Comparison of ENCODE assay signal across 16 mouse cellular contexts in the genomic region with DNA sequence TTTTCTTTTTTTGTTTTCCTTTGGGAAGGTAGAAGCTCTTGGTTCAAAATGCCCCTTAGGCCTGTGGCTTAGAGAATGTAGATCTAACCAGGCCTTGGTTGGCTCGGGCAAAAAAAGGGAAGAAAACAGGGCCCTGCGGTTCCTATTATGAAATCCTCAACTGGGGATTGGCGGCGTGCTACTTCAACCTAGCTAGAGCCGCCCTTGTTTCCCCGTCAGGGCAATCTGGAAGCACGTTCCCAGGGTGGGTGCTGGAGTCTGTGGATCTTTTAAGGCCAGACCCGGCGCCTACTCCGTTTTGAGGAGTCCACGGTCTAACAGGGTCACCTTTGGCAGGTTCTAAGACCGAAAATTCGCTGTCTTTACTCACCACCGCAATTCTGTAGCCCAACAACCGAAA. TPM values are rescaled to one million over a fixed set of nuclear protein-coding genes. Genes with fewer than 3 reads are reported as not detected.
DNase-seq lines count a peak whose midpoint lies in the region; ATAC-seq and TF ChIP-seq lines count a peak whose summit lies in the region.
"Had no signal": no experiment of that assay in that cellular context is flagged by ENCODE, and none has a peak within 500 bp of the region (broad histone marks: within the 10 kb centered on the region; RNA-seq: fewer than 3 reads in every experiment).

No protein-coding gene starts in this region.

- peak; percentile 53 for DNase-seq in hindbrain, embryonic 10.5 days (ENCODE audit: low spot score)
- peak; percentile 62 for DNase-seq in neural tube, embryonic 10.5 days (ENCODE audit: extremely low spot score, low spot score)
- no peak for DNase-seq in cerebellum, postnatal 4 days (ENCODE audit: low spot score in 2 of 2)
- no peak for DNase-seq in gastrocnemius, adult 2 months
- DNase-seq in thymus, adult 18-20 months: no peak
- DNase-seq: adrenal gland, postnatal 10 days; cerebellum, postnatal 14 days; heart, postnatal 36 days; lung, postnatal 36 days; right cerebral cortex, postnatal 14 days had no signal

- no peak overlapping the region for H3K4me2 ChIP-seq in hindbrain, embryonic 12.5 days (replicated peaks)
- no peak overlapping the region for H3K4me2 ChIP-seq in neural tube, embryonic 15.5 days
- H3K4me2 ChIP-seq in limb, embryonic 12.5 days: peak overlapping the region; percentile 18; the same call in 1 of the 2 replicates

- H3K27me3 ChIP-seq in hindbrain, embryonic 10.5 days (ENCODE audit: insufficient read depth, poor library complexity, severe bottlenecking): peaks cover 100% of the 10 kb centered on the region
- peaks cover 95% of the 10 kb centered on the region for H3K27me3 ChIP-seq in hindbrain, embryonic 12.5 days
- H3K27me3 ChIP-seq in neural tube, embryonic 15.5 days (replicated peaks): peaks cover 86% of the 10 kb centered on the region
- H3K27me3 ChIP-seq in limb, embryonic 12.5 days: peaks cover 98% of the 10 kb centered on the region

- intact Hi-C loops in gastrocnemius, adult 2 months (cut with DNase I): no loop called here

- H3K9me3 ChIP-seq in hindbrain, embryonic 10.5 days: no peaks in the 10 kb centered on the region
- H3K9me3 ChIP-seq in hindbrain, embryonic 12.5 days (replicated peaks): no peaks in the 10 kb centered on the region
- no peaks in the 10 kb centered on the region for H3K9me3 ChIP-seq in neural tube, embryonic 15.5 days (replicated peaks)
- no peaks in the 10 kb centered on the region for H3K9me3 ChIP-seq in limb, embryonic 12.5 days

- no peak for ATAC-seq in hindbrain, embryonic 12.5 days (ENCODE audit: low FRiP score)
- no peak for ATAC-seq in neural tube, embryonic 15.5 days (ENCODE audit: low FRiP score)
- ATAC-seq in limb, embryonic 12.5 days (ENCODE audit: insufficient number of reproducible peaks, insufficient read depth, low FRiP score, low TSS enrichment, low read depth): no peak
- ATAC-seq: inflammation-experienced regulatory T-cells, adult 6 months had no signal

- H3K4me3 ChIP-seq in hindbrain, embryonic 10.5 days: no peak overlapping the region
- no peak overlapping the region for H3K4me3 ChIP-seq in hindbrain, embryonic 12.5 days
- no peak overlapping the region for H3K4me3 ChIP-seq in neural tube, embryonic 15.5 days (replicated peaks)
- H3K4me3 ChIP-seq in limb, embryonic 12.5 days (replicated peaks): peak overlapping the region; percentile 28
- H3K4me3 ChIP-seq in gastrocnemius, adult 2 months: no peak overlapping the region
- H3K4me3 ChIP-seq: layer of hippocampus, adult 2 months had no signal

- peaks cover 36% of the 10 kb centered on the region for H3K4me1 ChIP-seq in hindbrain, embryonic 10.5 days (replicated peaks)
- H3K4me1 ChIP-seq in hindbrain, embryonic 12.5 days: peaks cover 20% of the 10 kb centered on the region
- peaks cover 41% of the 10 kb centered on the region for H3K4me1 ChIP-seq in neural tube, embryonic 15.5 days
- peaks cover 32% of the 10 kb centered on the region for H3K4me1 ChIP-seq in limb, embryonic 12.5 days (replicated peaks)

- H3K27ac ChIP-seq in hindbrain, embryonic 10.5 days: no peak overlapping the region
- no peak overlapping the region for H3K27ac ChIP-seq in hindbrain, embryonic 12.5 days
- H3K27ac ChIP-seq in neural tube, embryonic 15.5 days (replicated peaks): no peak overlapping the region
- H3K27ac ChIP-seq in limb, embryonic 12.5 days: peak overlapping the region; percentile 45; the same call in 1 of the 2 replicates
- no peak overlapping the region for H3K27ac ChIP-seq in gastrocnemius, adult 2 months
- H3K27ac ChIP-seq: layer of hippocampus, adult 2 months had no signal

- no peak overlapping the region for H3K9ac ChIP-seq in hindbrain, embryonic 12.5 days
- H3K9ac ChIP-seq in neural tube, embryonic 15.5 days (replicated peaks): no peak overlapping the region
- 0 out of 2 replicates have a peak overlapping the region, but pooled peaks have one; percentile 12 for H3K9ac ChIP-seq in limb, embryonic 12.5 days (replicated peaks)

- H3K36me3 ChIP-seq in hindbrain, embryonic 10.5 days: no peaks in the 10 kb centered on the region
- no peaks in the 10 kb centered on the region for H3K36me3 ChIP-seq in hindbrain, embryonic 12.5 days
- H3K36me3 ChIP-seq in neural tube, embryonic 15.5 days: no peaks in the 10 kb centered on the region
- H3K36me3 ChIP-seq in limb, embryonic 12.5 days: no peaks in the 10 kb centered on the region

- WGBS in hindbrain, embryonic 10.5 days: 2% methylated on average over 15 of the region's 15 CpGs
- WGBS in hindbrain, embryonic 12.5 days: 2% methylated on average over 15 of the region's 15 CpGs
- WGBS in neural tube, embryonic 15.5 days: 8% methylated on average over 15 of the region's 15 CpGs
- WGBS in limb, embryonic 12.5 days: 4% methylated on average over 15 of the region's 15 CpGs

- TF ChIP-seq CTCF in gastrocnemius, adult 2 months (IDR thresholded peaks at IDR 0.05): no peak

RNA-seq across cellular contexts. Expression of a gene that starts 1.1 kb away (rescaled TPM):
- polyA plus RNA-seq in hindbrain, embryonic 10.5 days (2016; fragmentation: Nextera tagmentation; extraction: Ambion mirVana): 6.7 and 13.8 TPM in 2 replicates
- 20.5 and 21.1 TPM in 2 replicates for polyA plus RNA-seq in hindbrain, embryonic 12.5 days (2016; fragmentation: Nextera tagmentation; extraction: Ambion mirVana)
- 5.5 and 6.5 TPM in 2 replicates for polyA plus RNA-seq in neural tube, embryonic 15.5 days (2015; fragmentation: Nextera tagmentation; extraction: Ambion mirVana)
- polyA plus RNA-seq in limb, embryonic 12.5 days (2016; fragmentation: Nextera tagmentation; extraction: Ambion mirVana): 10.1 and 11.3 TPM in 2 replicates
- total RNA-seq in gastrocnemius, adult 2 months (2021): under 1 TPM in 1 of 2 experiments, not detected in 1; 0.06 TPM
- polyA plus RNA-seq: inflammation-experienced regulatory T-cells, adult 6 months; liver, embryonic 16.5 days had no signal

Comparison
In these comparisons a context has a peak if more than half of its experiments do, and no peak if none do; other contexts are left out.
1. DNase-seq: peak in hindbrain, embryonic 10.5 days (single experiment) and neural tube, embryonic 10.5 days (single experiment); none in cerebellum, postnatal 4 days (0 of 2), gastrocnemius, adult 2 months (single experiment) and thymus, adult 18-20 months (0 of 2).